Mouse (Mus musculus): ENCODE measurements around the gene Kmt2c. TPM values are rescaled to one million over a fixed set of nuclear protein-coding genes. Genes with fewer than 3 reads are reported as not detected.

Gene Kmt2c
- total RNA-seq (2014; rRNA removed) (49.4 and 61.4 TPM in 2 replicates), polyA plus RNA-seq (2015; fragmentation: Nextera tagmentation; extraction: Ambion mirVana) (7.9 and 11.6 TPM in 2 replicates)

DNA sequence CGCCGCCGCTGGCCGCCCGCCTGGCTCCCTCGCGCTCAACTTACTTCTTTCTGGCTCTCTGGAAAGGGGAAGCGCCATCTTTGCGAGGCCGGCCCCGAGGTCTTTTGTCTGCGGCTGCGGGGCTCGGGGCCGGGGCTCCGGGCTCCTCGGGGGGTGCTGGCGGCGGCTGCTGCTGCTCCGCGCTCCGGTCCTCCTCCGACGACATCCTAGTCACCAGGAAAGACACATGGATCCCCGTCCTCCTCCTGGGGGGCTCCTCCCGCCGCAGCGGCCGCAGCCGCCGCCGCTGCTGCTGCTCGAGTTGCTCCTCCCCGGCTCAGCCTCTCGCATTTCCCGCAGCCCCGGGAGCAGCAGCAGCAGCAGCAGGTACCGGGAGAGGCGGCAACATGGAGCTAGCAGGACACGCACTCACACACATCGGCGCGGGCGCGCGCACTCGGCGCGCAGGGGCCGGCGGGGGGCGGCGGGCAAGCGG, at the start of gene Kmt2c:
TSS of gene Kmt2c (minus strand) at position 438 of the 475 bp plus-strand sequence.
- no peaks in the 10 kb centered on the region for H3K9me3 ChIP-seq (ENCODE audit: low read length)
- peak within 1 kb of the TSS; percentile 92 for H3K9ac ChIP-seq (replicated peaks; ENCODE audit: low read length, poor library complexity, severe bottlenecking)
- DNase-seq (ENCODE audit: low spot score): no peak
- WGBS: 0% methylated on average over 39 of the region's 54 CpGs
- peak within 1 kb of the TSS; percentile 59 for H3K4me2 ChIP-seq (ENCODE audit: low read depth, low read length, poor library complexity, severe bottlenecking)
- peak within 1 kb of the TSS; percentile 98 for H3K4me3 ChIP-seq (ENCODE audit: low read depth, low read length)
- no peak for TF ChIP-seq CTCF (IDR thresholded peaks at IDR 0.05)
- H3K27ac ChIP-seq (ENCODE audit: low read depth, low read length): peak within 1 kb of the TSS; percentile 98
- ATAC-seq (ENCODE audit: low FRiP score): no peak
- no peaks in the 10 kb centered on the region for H3K27me3 ChIP-seq (ENCODE audit: insufficient read depth, low read length)
- H3K36me3 ChIP-seq (ENCODE audit: insufficient read depth, low read length): no peaks in the 10 kb centered on the region
- H3K4me1 ChIP-seq (ENCODE audit: insufficient read depth, low read length): 0 out of 2 replicates have a peak, but pooled peaks cover 3% of the 10 kb centered on the region

DNA sequence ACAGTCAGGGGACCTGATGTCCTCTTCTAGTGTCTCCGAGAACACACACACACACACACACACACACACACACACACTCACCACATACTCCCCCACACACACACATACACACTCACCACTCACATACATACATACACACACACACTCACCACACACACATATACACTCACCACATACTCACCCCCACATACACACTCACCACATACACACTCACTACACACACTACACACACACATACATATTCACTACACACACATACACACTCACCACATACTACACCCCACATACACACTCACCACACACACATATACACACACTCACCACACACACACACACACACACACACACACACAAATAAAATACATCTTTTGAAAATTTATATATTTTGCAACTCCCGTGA, 48.3 kb upstream of the Kmt2c start:
- WGBS: 93% methylated on average over 2 of the region's 2 CpGs
- Histone ChIP-seq H3K9me3 (ENCODE audit: low read length) (no peaks in the 10 kb centered on the region), H3K27me3 (ENCODE audit: insufficient read depth, low read length) (no peaks in the 10 kb centered on the region), H3K4me2 (ENCODE audit: low read depth, low read length, poor library complexity, severe bottlenecking) (no peak overlapping the region), H3K9ac (replicated peaks; ENCODE audit: low read length, poor library complexity, severe bottlenecking) (no peak overlapping the region), H3K27ac (ENCODE audit: low read depth, low read length) (no peak overlapping the region), H3K36me3 (ENCODE audit: insufficient read depth, low read length) (no peaks in the 10 kb centered on the region), H3K4me1 (ENCODE audit: insufficient read depth, low read length) (no peaks in the 10 kb centered on the region), H3K4me3 (ENCODE audit: low read depth, low read length) (no peak overlapping the region)
- TF ChIP-seq CTCF (IDR thresholded peaks at IDR 0.05): no peak
- DNase-seq (ENCODE audit: low spot score) (no peak), ATAC-seq (ENCODE audit: low FRiP score) (no peak)

DNA sequence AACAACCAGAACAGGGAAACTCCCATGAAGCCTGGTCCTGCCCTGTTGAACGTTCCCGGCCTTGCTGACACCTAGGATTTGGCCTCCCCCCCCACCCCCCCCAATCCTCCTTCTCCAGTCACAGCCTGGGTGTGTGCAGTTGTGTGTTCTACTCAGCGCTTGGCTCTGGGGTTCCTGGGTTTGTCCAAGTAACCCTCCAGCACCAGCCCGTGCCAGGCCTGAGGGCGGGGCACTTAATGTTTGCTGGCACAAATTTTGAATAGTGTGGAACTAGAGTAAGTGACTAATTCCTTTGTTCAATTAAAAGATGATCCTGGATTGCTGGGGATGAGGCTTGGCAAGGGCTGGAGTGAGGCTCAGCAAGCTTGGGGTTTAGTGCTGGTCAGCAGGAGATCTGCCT, 46.0 kb upstream of the Kmt2c start:
- WGBS: 74% methylated on average over 5 of the region's 5 CpGs
- DNase-seq (ENCODE audit: low spot score) (no peak), ATAC-seq (ENCODE audit: low FRiP score) (no peak)
- Histone ChIP-seq H3K9me3 (ENCODE audit: low read length) (no peaks in the 10 kb centered on the region), H3K27ac (ENCODE audit: low read depth, low read length) (no peak overlapping the region), H3K36me3 (ENCODE audit: insufficient read depth, low read length) (no peaks in the 10 kb centered on the region), H3K4me1 (ENCODE audit: insufficient read depth, low read length) (no peaks in the 10 kb centered on the region), H3K4me3 (ENCODE audit: low read depth, low read length) (no peak overlapping the region), H3K9ac (replicated peaks; ENCODE audit: low read length, poor library complexity, severe bottlenecking) (no peak overlapping the region), H3K27me3 (ENCODE audit: insufficient read depth, low read length) (no peaks in the 10 kb centered on the region), H3K4me2 (ENCODE audit: low read depth, low read length, poor library complexity, severe bottlenecking) (no peak overlapping the region)
- no peak for TF ChIP-seq CTCF (IDR thresholded peaks at IDR 0.05)

DNA sequence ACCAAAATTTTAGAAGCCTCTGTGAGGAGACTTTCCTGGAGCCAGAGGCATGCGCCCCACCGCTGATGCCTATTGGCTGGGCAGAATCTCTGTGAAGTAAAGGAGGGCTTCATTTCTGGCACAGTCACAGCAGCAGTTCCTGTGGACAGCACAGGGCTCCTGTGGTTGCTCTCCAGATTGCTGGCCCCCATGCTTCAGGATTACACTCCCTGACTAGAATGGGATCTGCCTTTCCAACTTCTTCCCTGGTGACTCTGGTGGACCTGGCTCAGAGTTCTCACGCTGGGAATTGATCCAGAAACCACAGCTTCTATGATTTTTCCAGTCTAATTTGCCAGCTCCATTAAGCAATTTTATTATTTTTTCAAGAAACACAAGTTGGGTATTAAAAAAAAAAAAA, 45.5 kb upstream of the Kmt2c start:
- Histone ChIP-seq H3K36me3 (ENCODE audit: insufficient read depth, low read length) (no peaks in the 10 kb centered on the region), H3K9ac (replicated peaks; ENCODE audit: low read length, poor library complexity, severe bottlenecking) (no peak overlapping the region), H3K4me1 (ENCODE audit: insufficient read depth, low read length) (no peaks in the 10 kb centered on the region), H3K27me3 (ENCODE audit: insufficient read depth, low read length) (no peaks in the 10 kb centered on the region), H3K4me3 (ENCODE audit: low read depth, low read length) (no peak overlapping the region), H3K27ac (ENCODE audit: low read depth, low read length) (no peak overlapping the region), H3K4me2 (ENCODE audit: low read depth, low read length, poor library complexity, severe bottlenecking) (no peak overlapping the region), H3K9me3 (ENCODE audit: low read length) (no peaks in the 10 kb centered on the region)
- TF ChIP-seq CTCF (IDR thresholded peaks at IDR 0.05): no peak
- ATAC-seq (ENCODE audit: low FRiP score) (no peak), DNase-seq (ENCODE audit: low spot score) (peak; percentile 34)
- WGBS: 90% methylated on average over 3 of the region's 3 CpGs

DNA sequence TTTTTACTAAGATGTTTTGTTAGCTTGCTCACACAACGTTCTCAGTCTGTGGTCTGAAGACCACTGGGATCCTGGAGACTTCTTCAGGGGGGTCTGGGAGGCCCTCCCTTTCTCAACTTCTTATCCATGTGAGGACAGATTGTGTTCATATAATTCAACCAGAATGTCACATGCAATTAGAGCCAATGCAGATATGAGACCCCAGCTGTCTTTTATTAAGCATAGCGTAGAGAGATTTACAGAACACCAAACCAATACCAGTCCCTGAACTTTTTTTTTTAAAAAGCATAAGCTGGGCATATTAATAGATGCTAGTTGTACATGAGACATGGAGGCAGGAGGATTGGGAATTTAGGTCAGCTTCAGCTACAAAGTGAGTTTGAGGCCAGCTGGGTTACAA, 43.1 kb upstream of the Kmt2c start:
- ATAC-seq (ENCODE audit: low FRiP score) (no peak), DNase-seq (ENCODE audit: low spot score) (no peak)
- Histone ChIP-seq H3K4me3 (ENCODE audit: low read depth, low read length) (no peak overlapping the region), H3K4me2 (ENCODE audit: low read depth, low read length, poor library complexity, severe bottlenecking) (no peak overlapping the region), H3K27ac (ENCODE audit: low read depth, low read length) (no peak overlapping the region), H3K9ac (replicated peaks; ENCODE audit: low read length, poor library complexity, severe bottlenecking) (no peak overlapping the region), H3K27me3 (ENCODE audit: insufficient read depth, low read length) (no peaks in the 10 kb centered on the region), H3K36me3 (ENCODE audit: insufficient read depth, low read length) (no peaks in the 10 kb centered on the region), H3K4me1 (ENCODE audit: insufficient read depth, low read length) (no peaks in the 10 kb centered on the region), H3K9me3 (ENCODE audit: low read length) (no peaks in the 10 kb centered on the region)
- TF ChIP-seq CTCF (IDR thresholded peaks at IDR 0.05): no peak
- WGBS: 64% methylated on average over 2 of the region's 2 CpGs

DNA sequence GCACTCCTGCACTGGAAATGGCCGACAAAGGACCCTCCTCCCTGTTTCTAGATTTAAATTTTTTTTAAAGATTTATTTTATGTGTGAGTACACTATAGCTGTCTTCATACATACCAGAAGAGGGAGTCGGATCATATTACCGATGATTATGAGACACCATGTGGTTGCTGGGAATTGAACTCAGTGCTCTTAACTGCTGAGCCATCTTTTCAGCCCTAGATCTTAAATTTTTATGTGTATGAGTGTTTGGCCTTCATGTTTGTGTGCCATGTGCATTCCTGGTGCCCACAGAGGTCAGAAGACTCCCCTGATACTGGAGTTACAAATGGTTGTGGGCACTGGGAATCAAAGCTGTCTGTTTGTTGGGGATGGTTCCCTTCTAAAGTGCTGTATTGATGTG, 42.3 kb upstream of the Kmt2c start:
- no peak for TF ChIP-seq CTCF (IDR thresholded peaks at IDR 0.05)
- DNase-seq (ENCODE audit: low spot score) (no peak), ATAC-seq (ENCODE audit: low FRiP score) (no peak)
- no peaks in the 10 kb centered on the region for H3K9me3 ChIP-seq (ENCODE audit: low read length)
- H3K27ac ChIP-seq (ENCODE audit: low read depth, low read length): no peak overlapping the region
- no peak overlapping the region for H3K4me2 ChIP-seq (ENCODE audit: low read depth, low read length, poor library complexity, severe bottlenecking)
- WGBS: 81% methylated on average over 3 of the region's 3 CpGs
- no peak overlapping the region for H3K9ac ChIP-seq (replicated peaks; ENCODE audit: low read length, poor library complexity, severe bottlenecking)
- no peaks in the 10 kb centered on the region for H3K27me3 ChIP-seq (ENCODE audit: insufficient read depth, low read length)
- no peaks in the 10 kb centered on the region for H3K4me1 ChIP-seq (ENCODE audit: insufficient read depth, low read length)
- H3K36me3 ChIP-seq (ENCODE audit: insufficient read depth, low read length): no peaks in the 10 kb centered on the region
- no peak overlapping the region for H3K4me3 ChIP-seq (ENCODE audit: low read depth, low read length)
